25 mouse cellular contexts compared by ENCODE assay signal in the genomic region with DNA sequence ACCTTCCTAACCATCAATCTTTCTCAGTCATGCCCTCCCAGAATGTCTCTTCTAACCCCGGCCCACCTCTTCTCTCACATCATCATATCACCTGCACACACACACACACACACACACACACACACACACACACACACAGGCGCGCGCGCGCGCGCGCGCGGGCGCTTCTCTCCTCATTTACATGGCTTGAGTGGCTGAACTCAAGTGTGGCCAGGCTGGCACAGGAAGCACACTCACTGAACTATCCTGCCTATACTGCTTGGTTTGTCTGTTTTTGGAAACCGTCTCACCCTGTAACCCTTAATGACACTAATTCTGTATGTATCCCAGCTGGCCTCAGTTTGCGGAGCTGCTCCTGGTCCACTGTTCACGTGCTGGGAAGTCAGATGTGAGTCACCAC. TPM values are rescaled to one million over a fixed set of nuclear protein-coding genes. Genes with fewer than 3 reads are reported as not detected.
DNase-seq lines count a peak whose midpoint lies in the region; ATAC-seq and TF ChIP-seq lines count a peak whose summit lies in the region.
"Had no signal": no experiment of that assay in that cellular context is flagged by ENCODE, and none has a peak within 500 bp of the region (broad histone marks: within the 10 kb centered on the region; RNA-seq: fewer than 3 reads in every experiment).

No protein-coding gene starts in this region.

- 0 out of 2 replicates have a peak overlapping the region, but pooled peaks have one; percentile 2 for H3K9ac ChIP-seq in heart, embryonic 13.5 days
- H3K9ac ChIP-seq in liver, embryonic 13.5 days: no peak overlapping the region
- H3K9ac ChIP-seq in midbrain, embryonic 14.5 days (replicated peaks; ENCODE audit: low read length): no peak overlapping the region
- H3K9ac ChIP-seq: heart, embryonic 15.5 days; hindbrain, embryonic 15.5 days; limb, embryonic 15.5 days; lung, embryonic 15.5 days had no signal

- H3K4me3 ChIP-seq in heart, embryonic 13.5 days: no peak overlapping the region
- peak overlapping the region; percentile 48; the same call in 1 of the 2 replicates for H3K4me3 ChIP-seq in G1E (ENCODE audit: low read depth, low read length)
- H3K4me3 ChIP-seq in liver, embryonic 13.5 days (replicated peaks): no peak overlapping the region
- peak overlapping the region; percentile 64 for H3K4me3 ChIP-seq in megakaryocyte, embryonic 14.5 days (replicated peaks)
- no peak overlapping the region for H3K4me3 ChIP-seq in midbrain, embryonic 14.5 days (replicated peaks; ENCODE audit: low read depth, low read length)
- H3K4me3 ChIP-seq: heart, embryonic 15.5 days; hindbrain, embryonic 15.5 days; left cerebral cortex, adult 2 months; limb, embryonic 15.5 days; lung, embryonic 15.5 days; myocyte had no signal

- no peak for DNase-seq in heart, postnatal 25 days (ENCODE audit: low spot score)
- no peak for DNase-seq in G1E (ENCODE audit: low spot score)
- DNase-seq in liver, embryonic 13.5 days: no peak
- DNase-seq in midbrain, embryonic 14.5 days: no peak
- DNase-seq in retina, embryonic 14.5 days (ENCODE audit: low spot score): no peak
- DNase-seq: adrenal gland, postnatal 14 days; cerebellum, adult 8-10 months; cerebellum, postnatal 36 days; embryo, embryonic 11 days; gastrocnemius, postnatal 14 days; heart, adult 11 months; kidney, adult 2 months; kidney, postnatal 10 days; left cerebral cortex, postnatal 4 days; thymus, postnatal 14 days had no signal

- no peak overlapping the region for H3K4me2 ChIP-seq in heart, embryonic 13.5 days
- 0 out of 2 replicates have a peak overlapping the region, but pooled peaks have one; percentile 11 for H3K4me2 ChIP-seq in liver, embryonic 13.5 days
- no peak overlapping the region for H3K4me2 ChIP-seq in midbrain, embryonic 14.5 days (ENCODE audit: low read length)
- H3K4me2 ChIP-seq: heart, embryonic 15.5 days; hindbrain, embryonic 15.5 days; limb, embryonic 15.5 days; lung, embryonic 15.5 days had no signal

- H3K36me3 ChIP-seq in heart, embryonic 13.5 days: peaks cover 48% of the 10 kb centered on the region
- peaks cover 70% of the 10 kb centered on the region for H3K36me3 ChIP-seq in G1E (replicated peaks)
- peaks cover 57% of the 10 kb centered on the region for H3K36me3 ChIP-seq in liver, embryonic 13.5 days
- H3K36me3 ChIP-seq in megakaryocyte, embryonic 14.5 days (replicated peaks; ENCODE audit: low read length): peaks cover 57% of the 10 kb centered on the region
- H3K36me3 ChIP-seq in midbrain, embryonic 14.5 days (ENCODE audit: control insufficient read depth, insufficient read depth, low read length): peaks cover 26% of the 10 kb centered on the region

- H3K4me1 ChIP-seq in heart, embryonic 13.5 days: peaks cover 47% of the 10 kb centered on the region
- H3K4me1 ChIP-seq in G1E (ENCODE audit: insufficient read depth, low read depth, low read length): peaks cover 76% of the 10 kb centered on the region
- peaks cover 62% of the 10 kb centered on the region for H3K4me1 ChIP-seq in liver, embryonic 13.5 days (replicated peaks)
- peaks cover 82% of the 10 kb centered on the region for H3K4me1 ChIP-seq in megakaryocyte, embryonic 14.5 days
- H3K4me1 ChIP-seq in midbrain, embryonic 14.5 days (ENCODE audit: control insufficient read depth, insufficient read depth, low read length): peaks cover 18% of the 10 kb centered on the region

- no peaks in the 10 kb centered on the region for H3K27me3 ChIP-seq in heart, embryonic 13.5 days (replicated peaks)
- no peaks in the 10 kb centered on the region for H3K27me3 ChIP-seq in G1E (ENCODE audit: insufficient read depth, low read length)
- H3K27me3 ChIP-seq in liver, embryonic 13.5 days: no peaks in the 10 kb centered on the region
- H3K27me3 ChIP-seq in megakaryocyte, embryonic 14.5 days (replicated peaks): no peaks in the 10 kb centered on the region
- no peaks in the 10 kb centered on the region for H3K27me3 ChIP-seq in midbrain, embryonic 14.5 days (ENCODE audit: control insufficient read depth, insufficient read depth, low read length)
- H3K27me3 ChIP-seq: heart, embryonic 15.5 days; hindbrain, embryonic 15.5 days; limb, embryonic 15.5 days; lung, embryonic 15.5 days had no signal

- 88% methylated on average over 15 of the region's 15 CpGs for WGBS in heart, embryonic 13.5 days
- 92% methylated on average over 15 of the region's 15 CpGs for WGBS in liver, embryonic 13.5 days (ENCODE audit: insufficient replicate concordance)
- 99% methylated on average over 15 of the region's 15 CpGs for WGBS in midbrain, embryonic 14.5 days

- TF ChIP-seq CTCF in G1E (IDR thresholded peaks at IDR 0.05; ENCODE audit: low read depth, low read length): no peak

- no peak overlapping the region for H3K27ac ChIP-seq in heart, embryonic 13.5 days (replicated peaks)
- H3K27ac ChIP-seq in liver, embryonic 13.5 days: peak overlapping the region; percentile 10; the same call in 1 of the 2 replicates
- H3K27ac ChIP-seq in midbrain, embryonic 14.5 days (replicated peaks; ENCODE audit: low read depth, low read length): no peak overlapping the region
- H3K27ac ChIP-seq: heart, embryonic 15.5 days; hindbrain, embryonic 15.5 days; left cerebral cortex, adult 2 months; limb, embryonic 15.5 days; lung, embryonic 15.5 days had no signal

- intact Hi-C loops in heart, postnatal 25 days (cut with DNase I): loop anchor here (5.0 kb wide), 1 partner anchor 173 kb away; no protein-coding TSS in a partner anchor

- no peak for ATAC-seq in heart, embryonic 13.5 days (ENCODE audit: extremely low read depth, insufficient number of reproducible peaks, low FRiP score, low TSS enrichment)
- ATAC-seq in G1E (ENCODE audit: extremely low read depth, insufficient number of reproducible peaks, low FRiP score, poor library complexity, severe bottlenecking): no peak
- ATAC-seq in liver, embryonic 13.5 days (ENCODE audit: low read depth): no peak
- ATAC-seq in midbrain, embryonic 14.5 days (ENCODE audit: low FRiP score, low TSS enrichment): no peak
- ATAC-seq: forebrain, embryonic 14.5 days; midbrain, embryonic 16.5 days had no signal

- no peaks in the 10 kb centered on the region for H3K9me3 ChIP-seq in heart, embryonic 13.5 days
- H3K9me3 ChIP-seq in G1E (replicated peaks): no peaks in the 10 kb centered on the region
- H3K9me3 ChIP-seq in liver, embryonic 13.5 days (replicated peaks): no peaks in the 10 kb centered on the region
- H3K9me3 ChIP-seq in megakaryocyte, embryonic 14.5 days: no peaks in the 10 kb centered on the region
- H3K9me3 ChIP-seq in midbrain, embryonic 14.5 days (ENCODE audit: control insufficient read depth, low read length): no peaks in the 10 kb centered on the region
- H3K9me3 ChIP-seq: heart, embryonic 15.5 days; hindbrain, embryonic 15.5 days; limb, embryonic 15.5 days; lung, embryonic 15.5 days had no signal

RNA-seq across cellular contexts. Expression of a gene that starts 3.0 kb away (rescaled TPM):
- polyA plus RNA-seq in heart, embryonic 13.5 days (2015; fragmentation: Nextera tagmentation; extraction: Ambion mirVana): 79.2 and 86.8 TPM in 2 replicates
- 10 to 100 TPM; 74.0 to 82.3 TPM for total RNA-seq in heart, postnatal 25 days (2021)
- total RNA-seq in G1E (2014; fragmentation: Nextera tagmentation) (34.3 and 41.0 TPM in 2 replicates), G1E (2017) (52.8 and 53.5 TPM in 2 replicates)
- 61.1 and 68.7 TPM in 2 replicates for polyA plus RNA-seq in G1E (2012)
- polyA plus RNA-seq in liver, embryonic 13.5 days (2015; fragmentation: Nextera tagmentation; extraction: Ambion mirVana): 71.5 and 77.4 TPM in 2 replicates
- polyA plus RNA-seq in megakaryocyte, embryonic 14.5 days (2012; ENCODE audit: insufficient read depth, low replicate concordance): 13.8 and 37.9 TPM in 2 replicates
- 75.7 and 83.4 TPM in 2 replicates for polyA plus RNA-seq in midbrain, embryonic 14.5 days (2014; fragmentation: Nextera tagmentation; extraction: Ambion mirVana)

RNA-seq across cellular contexts. Expression of a gene that starts 3.1 kb away (rescaled TPM):
- polyA plus RNA-seq in heart, embryonic 13.5 days (2015; fragmentation: Nextera tagmentation; extraction: Ambion mirVana): 14.0 and 14.9 TPM in 2 replicates
- total RNA-seq in heart, postnatal 25 days (2021): 10 to 100 TPM; 20.9 to 24.5 TPM
- 58.5 and 95.5 TPM in 2 replicates for total RNA-seq in G1E (2014; fragmentation: Nextera tagmentation)
- 13.7 and 22.7 TPM in 2 replicates for total RNA-seq in G1E (2017)
- polyA plus RNA-seq in G1E (2012): 102 and 144 TPM in 2 replicates
- 8.5 and 10.5 TPM in 2 replicates for polyA plus RNA-seq in liver, embryonic 13.5 days (2015; fragmentation: Nextera tagmentation; extraction: Ambion mirVana)
- polyA plus RNA-seq in megakaryocyte, embryonic 14.5 days (2012; ENCODE audit: insufficient read depth, low replicate concordance): 44.0 and 58.2 TPM in 2 replicates
- polyA plus RNA-seq in midbrain, embryonic 14.5 days (2014; fragmentation: Nextera tagmentation; extraction: Ambion mirVana): 29.3 and 34.3 TPM in 2 replicates

RNA-seq across cellular contexts. Expression of a gene that starts 12.0 kb away (rescaled TPM):
- 23.1 and 24.6 TPM in 2 replicates for polyA plus RNA-seq in heart, embryonic 13.5 days (2015; fragmentation: Nextera tagmentation; extraction: Ambion mirVana)
- 10 to 100 TPM; 45.5 to 56.9 TPM for total RNA-seq in heart, postnatal 25 days (2021)
- 43.6 and 59.8 TPM in 2 replicates for total RNA-seq in G1E (2014; fragmentation: Nextera tagmentation)
- 49.9 and 59.4 TPM in 2 replicates for total RNA-seq in G1E (2017)
- polyA plus RNA-seq in G1E (2012): 24.3 and 32.4 TPM in 2 replicates
- 26.8 and 30.3 TPM in 2 replicates for polyA plus RNA-seq in liver, embryonic 13.5 days (2015; fragmentation: Nextera tagmentation; extraction: Ambion mirVana)
- polyA plus RNA-seq in megakaryocyte, embryonic 14.5 days (2012; ENCODE audit: insufficient read depth, low replicate concordance): 9.6 and 15.5 TPM in 2 replicates
- 9.7 and 11.4 TPM in 2 replicates for polyA plus RNA-seq in midbrain, embryonic 14.5 days (2014; fragmentation: Nextera tagmentation; extraction: Ambion mirVana)

RNA-seq across cellular contexts. Expression of a gene that starts 27.4 kb away (rescaled TPM):
- polyA plus RNA-seq in heart, embryonic 13.5 days (2015; fragmentation: Nextera tagmentation; extraction: Ambion mirVana): 36.4 and 37.2 TPM in 2 replicates
- total RNA-seq in heart, postnatal 25 days (2021): 10 to 100 TPM; 41.6 to 45.9 TPM
- 19.9 and 37.8 TPM in 2 replicates for total RNA-seq in G1E (2014; fragmentation: Nextera tagmentation)
- 21.5 and 22.3 TPM in 2 replicates for total RNA-seq in G1E (2017)
- 24.2 and 26.0 TPM in 2 replicates for polyA plus RNA-seq in G1E (2012)
- 12.2 and 15.8 TPM in 2 replicates for polyA plus RNA-seq in liver, embryonic 13.5 days (2015; fragmentation: Nextera tagmentation; extraction: Ambion mirVana)
- 10.5 and 20.5 TPM in 2 replicates for polyA plus RNA-seq in megakaryocyte, embryonic 14.5 days (2012; ENCODE audit: insufficient read depth, low replicate concordance)
- 35.8 and 39.8 TPM in 2 replicates for polyA plus RNA-seq in midbrain, embryonic 14.5 days (2014; fragmentation: Nextera tagmentation; extraction: Ambion mirVana)

RNA-seq across cellular contexts. Expression of a gene that starts 36.5 kb away (rescaled TPM):
- polyA plus RNA-seq in heart, embryonic 13.5 days (2015; fragmentation: Nextera tagmentation; extraction: Ambion mirVana): 111 and 113 TPM in 2 replicates
- 10 to 100 TPM; 20.4 to 25.1 TPM for total RNA-seq in heart, postnatal 25 days (2021)
- total RNA-seq in G1E (2014; fragmentation: Nextera tagmentation): 78.5 and 87.7 TPM in 2 replicates
- total RNA-seq in G1E (2017): 166 and 172 TPM in 2 replicates
- polyA plus RNA-seq in G1E (2012): 28.2 and 57.5 TPM in 2 replicates
- 158 and 175 TPM in 2 replicates for polyA plus RNA-seq in liver, embryonic 13.5 days (2015; fragmentation: Nextera tagmentation; extraction: Ambion mirVana)
- polyA plus RNA-seq in megakaryocyte, embryonic 14.5 days (2012; ENCODE audit: insufficient read depth, low replicate concordance): 6.6 and 12.0 TPM in 2 replicates
- polyA plus RNA-seq in midbrain, embryonic 14.5 days (2014; fragmentation: Nextera tagmentation; extraction: Ambion mirVana): 83.7 and 107 TPM in 2 replicates

Comparison
In these comparisons a context has a peak if more than half of its experiments do, and no peak if none do; other contexts are left out.
1. H3K4me3 ChIP-seq: peak in G1E (single experiment) and megakaryocyte, embryonic 14.5 days (single experiment); none in heart, embryonic 13.5 days (single experiment), liver, embryonic 13.5 days (single experiment) and midbrain, embryonic 14.5 days (single experiment).